Mouse (Mus musculus) heart, postnatal 4 days (tissue): Measurements from ENCODE around the gene Ccdc163. TPM values are rescaled to one million over a fixed set of nuclear protein-coding genes. Genes with fewer than 3 reads are reported as not detected.

Source experiments
- DNase-seq: peaks from one replicate; pipeline ENCODE4 v3.0.0; 2021
- total RNA-seq, 2 experiments: library from RNA; stranded (reverse); gene quantifications; 2 replicates each; pipeline ENCODE4 v1.2.3; 2021

The Ccdc163 gene
- total RNA-seq, 2 experiments from 2014 or later: 10.2 to 10.5 TPM

DNA sequence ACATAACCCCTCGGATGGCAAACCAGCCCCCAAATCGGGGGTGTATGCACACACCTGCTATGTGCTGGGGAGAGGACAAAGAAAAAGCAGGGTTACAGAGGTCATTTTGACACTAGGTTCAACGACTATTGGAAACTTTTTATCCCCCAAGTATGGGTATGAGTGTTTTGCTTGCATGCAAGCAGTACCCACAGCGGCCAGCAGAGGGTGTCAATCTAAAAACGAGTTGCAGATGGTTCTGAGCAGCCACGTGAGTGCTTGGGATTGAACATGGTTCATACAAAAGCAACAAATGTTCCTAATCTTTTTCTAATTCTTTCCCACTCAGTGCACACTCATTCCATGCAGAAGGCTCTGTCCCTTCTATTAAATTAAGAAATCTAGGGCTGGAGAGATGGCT lies 4.5 kb upstream of the Ccdc163 start:
- peak; percentile 87 for DNase-seq

DNA sequence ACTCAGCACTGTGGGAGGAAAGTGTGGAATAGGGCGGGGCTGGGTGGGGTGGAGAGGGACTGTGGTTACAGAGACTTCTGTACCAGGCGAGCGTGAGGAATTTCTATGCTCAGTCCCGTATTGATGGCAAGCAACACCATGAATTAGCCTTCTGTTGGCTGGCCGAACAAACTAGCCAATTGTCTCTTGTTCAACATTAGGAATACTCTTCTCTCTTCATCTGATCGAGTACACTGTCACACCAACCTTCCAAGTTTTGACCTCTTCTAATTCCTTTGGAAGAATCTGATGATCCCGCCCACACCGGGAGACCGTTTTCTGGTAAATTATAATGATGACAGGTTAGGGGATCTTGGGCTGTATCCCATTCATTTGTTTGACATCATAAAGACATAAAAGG lies 643 bp upstream of the Ccdc163 start:
- DNase-seq: no peak

DNA sequence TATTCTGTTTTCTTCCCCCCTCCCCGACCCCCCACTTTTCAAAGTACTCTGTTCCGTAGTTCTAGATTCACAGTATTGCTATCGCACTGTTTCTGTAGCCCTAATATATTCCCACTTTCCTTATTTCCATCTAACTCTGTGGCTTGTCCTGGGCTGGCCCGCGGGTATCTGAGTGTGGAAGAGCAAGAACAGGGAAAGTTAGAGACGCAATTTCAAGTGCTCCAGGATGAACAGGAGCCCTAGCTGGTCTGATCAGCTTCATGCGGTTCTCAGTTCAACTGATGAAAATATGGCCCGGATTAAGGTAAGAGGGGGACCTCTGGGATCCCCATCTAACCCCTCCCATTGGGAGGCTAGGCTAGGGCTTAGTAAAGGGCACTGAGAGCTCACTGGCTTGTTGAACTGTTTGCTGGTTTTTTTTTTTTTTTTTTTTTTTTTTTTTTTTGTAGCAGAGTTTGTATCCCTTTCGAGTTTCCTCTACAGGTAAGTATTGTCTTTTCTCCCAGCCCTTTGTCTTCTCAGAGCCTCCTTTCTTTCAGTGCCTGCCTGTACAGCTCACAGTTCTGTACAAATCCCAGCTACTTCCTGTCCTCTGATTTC lies 582 bp downstream of the Ccdc163 start:
- DNase-seq: no peak

DNA sequence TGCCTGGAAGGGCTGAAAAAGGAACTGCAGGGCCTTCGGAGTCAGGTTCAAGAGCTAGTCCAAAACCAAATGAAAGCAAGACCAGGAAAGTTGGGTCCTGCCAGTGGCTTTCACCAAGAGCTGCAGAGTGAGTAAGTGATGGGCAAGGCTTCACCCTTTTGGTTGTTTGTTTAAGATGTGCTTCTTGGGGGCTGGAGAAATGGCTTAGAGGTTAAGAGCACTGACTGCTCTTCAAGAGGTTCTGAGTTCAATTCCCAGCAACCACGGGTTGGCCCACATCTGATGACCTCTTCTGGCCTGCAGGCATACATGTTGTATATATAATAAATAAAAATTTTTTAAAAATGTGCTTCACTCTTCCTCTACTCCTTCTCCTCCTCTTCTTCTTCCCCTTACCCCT lies 1.8 kb downstream of the Ccdc163 start:
- no peak for DNase-seq

DNA sequence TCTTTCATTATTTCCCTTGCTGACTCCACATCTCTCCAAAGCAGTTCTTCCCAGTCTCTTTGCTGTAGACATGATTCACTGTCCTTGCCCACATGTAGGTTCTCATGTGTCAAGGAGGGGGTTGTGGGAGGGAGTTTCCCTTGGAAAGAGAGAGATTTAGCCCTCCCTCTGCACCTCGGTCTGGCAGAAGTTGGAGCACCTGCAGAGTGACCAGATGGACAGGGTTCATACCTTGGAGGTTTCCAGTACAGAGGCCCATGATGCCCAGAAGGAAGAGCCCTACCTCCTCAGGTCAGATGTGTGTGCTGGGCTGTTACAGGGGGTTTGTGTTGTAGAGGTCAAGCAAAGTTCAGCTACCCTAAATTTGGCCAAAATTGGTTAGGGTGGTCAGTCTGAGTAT lies 4.2 kb downstream of the Ccdc163 start:
- no peak for DNase-seq

DNA sequence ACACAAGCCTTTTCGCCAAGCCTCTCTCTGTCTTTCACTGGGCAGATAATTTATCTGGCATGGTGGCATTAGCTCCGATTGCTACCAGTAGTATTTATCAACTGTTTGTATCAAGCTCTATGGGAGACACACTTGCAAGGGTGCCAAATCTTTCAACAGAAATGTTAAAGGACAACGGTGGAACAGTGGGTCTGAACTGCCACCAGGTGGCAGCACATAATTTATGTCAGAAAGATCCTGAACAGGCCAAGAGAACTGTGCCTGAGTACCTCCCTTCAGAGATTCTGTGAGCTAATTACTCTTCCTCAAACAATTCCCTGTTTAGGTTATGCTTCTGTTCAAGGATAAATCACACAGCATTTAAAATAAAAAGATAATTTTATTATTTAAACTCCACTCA lies 11.1 kb downstream of the Ccdc163 start:
- DNase-seq: peak; percentile 75

DNA sequence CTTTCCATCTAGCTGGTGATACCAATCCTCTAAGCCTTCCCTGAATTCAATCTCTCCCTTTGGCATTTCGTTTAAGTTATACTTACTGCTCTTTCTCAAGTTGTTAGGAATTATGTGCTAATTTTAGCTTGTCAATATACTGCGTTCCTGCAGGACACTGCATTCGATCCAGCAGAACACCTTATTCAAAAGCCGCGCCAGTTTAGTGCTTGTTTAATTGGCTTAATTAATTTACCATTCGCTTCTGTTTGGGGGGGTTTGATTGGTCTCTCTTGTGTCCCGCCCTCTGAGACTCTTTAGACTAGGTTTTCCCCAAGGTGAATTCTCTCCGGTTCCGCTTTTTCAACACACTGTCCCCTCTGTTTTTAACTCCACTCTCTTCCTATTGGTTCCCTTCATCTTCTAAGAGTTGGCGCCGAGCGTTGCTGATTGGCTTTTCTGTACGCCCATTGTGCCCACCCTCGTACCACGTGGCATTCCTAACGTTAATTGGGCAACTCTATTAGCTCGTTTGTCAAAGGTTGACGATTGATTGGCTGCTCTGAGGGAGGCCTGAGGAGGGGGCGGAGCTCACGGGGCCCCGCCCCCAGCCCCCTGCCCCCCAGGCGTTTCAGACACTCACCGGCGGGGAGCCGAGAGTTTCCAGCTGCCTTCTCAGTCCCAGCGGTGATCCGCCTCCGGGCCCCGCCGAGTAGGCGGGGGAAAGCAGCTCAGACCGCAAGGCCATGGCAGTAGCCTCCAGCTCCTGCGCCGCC lies 12.2 kb downstream of the Ccdc163 start, which contains the start of gene Tesk2:
TSS of gene Tesk2 (plus strand) at position 606 of the 755 bp plus-strand sequence.
- peak; percentile 91 for DNase-seq

DNA sequence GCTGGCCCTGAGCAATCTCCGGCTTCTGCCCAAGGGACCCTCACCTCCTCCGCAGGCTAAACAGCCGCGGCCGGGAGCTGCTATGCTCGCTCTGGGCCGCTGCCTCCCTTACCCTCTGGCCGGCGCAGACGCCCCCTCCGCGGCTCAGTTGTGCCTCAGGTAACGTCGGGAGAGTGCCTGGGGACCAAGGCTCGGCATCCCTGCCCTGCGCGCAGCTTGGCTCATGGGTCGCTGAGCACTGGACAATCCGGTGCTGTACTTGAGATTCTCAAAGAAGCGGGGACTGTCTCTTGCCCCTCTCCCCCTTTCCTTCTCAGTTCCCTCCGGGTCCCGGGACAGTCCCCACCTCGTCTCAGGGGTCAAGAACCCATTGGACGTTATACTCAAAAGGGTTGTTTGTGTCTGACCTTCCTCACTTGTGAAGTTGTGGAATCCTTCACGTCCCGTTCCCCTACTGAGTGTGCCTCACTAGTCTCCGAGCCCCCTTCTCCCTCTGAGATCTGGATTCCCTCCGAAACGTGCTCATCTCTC lies 12.9 kb downstream of the Ccdc163 start:
- DNase-seq: no peak

DNA sequence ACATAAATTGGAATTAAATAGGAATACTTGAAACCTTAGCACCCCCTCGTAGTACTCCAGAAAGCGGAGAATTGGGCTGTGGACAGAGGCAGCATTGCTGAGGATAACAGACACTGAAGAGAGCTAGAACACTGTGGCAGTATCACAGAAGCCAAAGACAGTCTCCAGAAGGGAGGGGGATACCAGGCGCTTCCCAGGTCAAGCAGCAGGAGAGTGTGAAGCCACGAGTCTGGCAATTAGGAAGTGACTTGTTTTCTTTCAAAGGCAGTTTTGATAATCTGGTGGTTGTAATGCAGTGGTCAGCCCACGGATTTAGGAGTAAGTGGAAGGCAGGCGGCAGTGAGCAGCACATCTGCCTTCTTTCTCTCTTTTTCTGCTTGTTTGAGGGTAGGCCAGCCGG lies 13.9 kb downstream of the Ccdc163 start:
- DNase-seq: no peak

DNA sequence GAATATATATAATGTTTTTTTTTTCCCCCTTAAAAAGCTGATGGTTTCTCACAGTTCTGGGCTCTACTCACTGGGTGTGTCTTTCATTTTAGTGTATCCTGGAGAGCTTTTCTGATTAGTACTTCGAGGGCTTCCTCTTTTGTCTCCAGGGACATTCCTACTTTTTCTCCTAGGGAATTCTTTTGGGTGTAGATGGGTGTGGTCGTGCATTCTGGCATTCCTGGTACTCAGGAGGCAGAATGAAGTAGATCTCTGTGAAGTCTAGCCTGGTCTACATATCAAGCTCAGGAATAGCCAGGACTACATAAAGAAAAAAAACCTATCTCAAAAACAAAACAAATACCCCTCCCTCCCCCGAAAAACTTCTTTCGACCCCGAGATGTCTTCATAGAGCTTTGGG lies 17.1 kb downstream of the Ccdc163 start:
- no peak for DNase-seq

DNA sequence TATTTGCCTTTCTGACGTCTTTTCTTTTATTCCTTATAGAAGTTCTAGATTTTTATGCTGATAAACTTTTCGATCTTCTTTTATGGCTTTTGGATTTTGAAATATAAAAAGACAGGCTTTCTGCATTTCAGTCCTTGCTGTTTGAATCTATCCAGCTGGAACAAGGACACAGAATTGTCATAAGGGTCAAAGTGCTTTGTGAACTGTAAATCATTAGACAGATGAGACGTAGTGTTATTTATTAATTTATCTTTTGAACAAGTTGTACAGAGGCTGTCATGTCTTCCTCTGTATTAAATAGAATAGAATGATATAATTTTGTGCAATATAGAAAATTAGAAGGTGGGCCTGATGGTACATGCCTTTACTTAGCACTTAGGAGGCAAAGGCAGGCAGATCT lies 19.1 kb downstream of the Ccdc163 start:
- no peak for DNase-seq

DNA sequence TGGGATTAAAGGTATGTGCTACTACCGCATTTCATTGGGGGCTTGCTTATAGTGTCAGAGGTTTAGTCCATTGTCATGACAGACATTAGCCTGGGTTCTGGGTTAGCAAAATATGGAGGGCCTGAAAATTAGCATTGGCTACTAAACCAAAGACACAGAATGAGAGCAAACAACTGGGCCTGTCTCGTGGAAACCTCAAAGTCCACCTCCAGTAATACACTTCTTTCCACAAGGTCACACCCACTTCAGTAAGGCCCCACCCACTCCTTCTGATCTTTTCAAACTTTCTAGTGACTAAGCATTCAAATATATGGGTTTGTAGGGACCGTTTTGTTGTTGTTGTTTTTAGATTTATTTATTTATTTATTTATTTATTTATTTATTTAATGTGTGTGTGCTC lies 21.2 kb downstream of the Ccdc163 start:
- no peak for DNase-seq

DNA sequence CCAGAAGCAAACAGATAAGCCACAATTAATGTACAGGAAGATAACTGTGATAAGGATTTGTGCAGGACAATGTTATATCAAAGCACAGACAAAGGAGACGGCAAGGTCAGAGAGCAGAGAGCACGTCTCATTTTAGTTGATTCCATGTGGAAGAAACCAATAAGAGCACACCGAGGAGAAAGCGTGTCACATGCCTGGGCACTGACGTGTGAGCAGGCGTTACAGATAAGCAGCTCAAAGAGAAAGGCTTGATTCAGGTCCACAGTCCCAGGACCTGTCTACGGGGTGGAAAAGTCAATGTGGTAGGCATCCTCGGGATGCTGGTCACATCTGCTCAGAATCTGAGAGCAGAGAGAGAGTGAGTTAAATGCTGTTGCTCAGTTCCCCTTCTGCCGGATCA lies 22.8 kb downstream of the Ccdc163 start:
- no peak for DNase-seq

DNA sequence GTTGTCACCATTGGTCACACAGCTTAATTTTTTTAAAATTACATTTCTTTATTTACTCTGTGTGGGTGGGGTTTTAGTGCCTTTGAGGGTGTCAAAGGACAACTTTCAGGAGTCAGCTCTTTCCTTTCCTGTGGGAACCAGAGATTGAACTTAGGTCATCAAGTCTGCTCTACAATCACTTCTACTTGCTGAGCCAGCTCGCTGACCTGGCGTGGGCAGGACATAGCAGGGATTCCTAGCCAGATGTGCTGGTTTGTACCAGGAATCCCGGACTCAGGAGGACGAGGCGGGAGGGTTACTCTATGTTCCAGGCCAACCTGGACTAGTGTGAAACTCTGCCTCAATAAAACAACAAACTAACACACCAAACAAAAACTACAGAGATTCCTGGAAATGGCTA lies 24.0 kb downstream of the Ccdc163 start:
- DNase-seq: no peak

DNA sequence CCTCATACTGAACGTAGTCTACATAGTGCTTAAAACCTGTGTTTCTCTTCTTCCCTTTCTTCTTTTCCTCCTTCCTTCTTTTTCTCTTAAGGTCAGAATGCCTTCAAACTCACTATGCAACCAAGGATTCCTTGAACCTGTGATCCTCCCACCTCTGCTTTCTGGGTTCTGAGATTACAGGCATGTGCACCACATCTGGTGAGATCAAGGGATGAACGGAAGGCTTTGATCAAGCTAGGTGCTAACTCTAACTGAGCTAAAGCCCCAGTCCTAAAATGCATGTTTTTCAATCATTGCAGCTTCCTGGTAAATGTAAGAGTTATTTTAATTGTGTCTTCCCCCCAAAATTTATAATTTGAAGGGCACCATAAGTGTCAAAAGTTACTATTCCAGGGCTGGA lies 26.7 kb downstream of the Ccdc163 start:
- no peak for DNase-seq

DNA sequence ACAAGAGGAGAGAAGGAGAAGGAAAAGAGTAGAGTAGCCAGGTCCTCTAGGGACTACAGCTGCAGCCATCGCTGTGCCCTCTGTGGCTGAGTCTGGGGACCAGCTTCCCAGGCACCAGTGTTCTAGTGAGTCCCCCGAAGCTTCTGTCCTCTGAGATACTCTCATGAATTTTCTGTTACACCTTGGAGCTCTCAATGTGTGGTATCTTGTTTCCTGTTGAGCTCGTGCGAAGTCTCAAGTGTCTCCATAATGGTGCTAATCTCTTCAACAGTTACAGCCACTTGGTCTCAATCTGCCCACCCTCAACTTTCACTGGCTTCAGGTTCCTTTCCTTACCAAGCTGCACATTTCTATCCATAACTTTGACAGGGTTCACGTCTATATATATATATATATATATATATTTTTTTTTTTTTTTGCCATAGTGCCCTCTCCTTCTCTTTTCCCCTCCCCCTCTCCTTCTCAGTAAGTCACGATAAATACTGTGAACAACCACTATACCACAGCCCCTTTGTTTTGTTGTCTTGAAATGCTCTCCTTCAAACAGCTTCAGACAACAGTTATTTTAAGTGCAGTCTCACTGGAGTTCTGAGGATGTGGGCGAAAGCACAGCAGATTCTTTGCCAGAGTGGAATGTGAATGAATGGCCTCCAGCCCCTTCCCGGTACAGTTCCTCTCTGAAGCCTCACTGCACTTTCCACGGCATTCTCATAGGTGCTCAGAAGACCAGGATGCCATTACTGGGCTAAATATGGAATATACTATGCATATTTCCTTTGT lies 30.9 kb downstream of the Ccdc163 start:
- DNase-seq: no peak

DNA sequence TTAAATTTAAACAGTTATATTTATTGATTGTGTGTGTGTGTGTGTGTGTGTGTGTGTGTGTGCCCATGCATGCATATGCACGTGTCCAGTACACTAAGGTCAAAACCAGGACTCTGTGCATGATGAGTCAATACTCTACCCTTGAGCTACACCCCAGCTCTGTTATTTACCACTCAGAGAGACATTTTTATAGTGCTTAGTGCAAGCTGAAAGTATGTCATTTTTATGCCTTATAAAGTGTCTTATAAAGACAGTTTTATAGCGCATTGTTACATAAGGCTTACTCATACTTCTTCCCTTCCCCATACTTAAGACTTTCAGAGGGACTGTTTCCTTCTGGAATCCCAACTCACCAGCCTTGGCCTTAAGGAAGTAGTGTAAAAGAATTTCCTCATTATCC lies 41.4 kb downstream of the Ccdc163 start:
- no peak for DNase-seq

DNA sequence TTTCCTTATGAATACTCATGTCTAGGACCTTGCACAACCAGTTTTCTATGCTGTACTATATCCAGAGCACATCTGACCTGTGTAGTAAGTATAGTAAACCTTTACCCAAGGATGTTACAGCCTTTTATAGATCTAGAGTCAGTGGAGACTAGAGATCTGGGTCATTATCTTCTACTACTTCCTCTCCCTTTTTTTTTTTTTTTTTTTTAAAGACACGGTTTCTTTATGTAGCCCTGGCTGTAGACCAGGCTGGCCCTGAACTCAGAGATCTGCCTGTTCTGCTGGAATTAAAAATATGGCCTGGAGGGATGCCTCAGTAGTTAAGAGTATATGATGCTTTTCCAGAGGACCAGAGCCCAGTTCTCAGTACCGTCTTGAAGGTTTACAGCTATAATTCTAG lies 53.6 kb downstream of the Ccdc163 start:
- DNase-seq: no peak

DNA sequence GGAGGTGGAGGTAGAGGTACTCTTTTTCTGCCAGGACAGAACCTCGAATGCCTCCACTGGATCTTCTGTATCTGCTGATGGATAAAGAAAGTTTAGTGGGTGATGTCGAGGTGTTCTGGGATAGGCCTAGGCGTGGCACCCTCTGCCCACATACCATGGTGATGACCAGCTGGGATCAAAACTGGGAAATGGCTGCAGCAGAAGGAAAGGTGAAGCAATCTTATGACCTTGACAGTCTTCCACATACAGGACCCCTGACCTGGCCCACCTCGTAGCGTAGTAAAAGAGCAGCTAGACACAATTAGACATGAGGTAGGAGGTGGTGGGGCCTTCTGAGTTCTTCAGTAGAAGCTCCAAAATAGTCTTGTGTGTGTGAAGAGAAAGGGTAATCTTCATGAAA lies 55.7 kb downstream of the Ccdc163 start:
- no peak for DNase-seq

DNA sequence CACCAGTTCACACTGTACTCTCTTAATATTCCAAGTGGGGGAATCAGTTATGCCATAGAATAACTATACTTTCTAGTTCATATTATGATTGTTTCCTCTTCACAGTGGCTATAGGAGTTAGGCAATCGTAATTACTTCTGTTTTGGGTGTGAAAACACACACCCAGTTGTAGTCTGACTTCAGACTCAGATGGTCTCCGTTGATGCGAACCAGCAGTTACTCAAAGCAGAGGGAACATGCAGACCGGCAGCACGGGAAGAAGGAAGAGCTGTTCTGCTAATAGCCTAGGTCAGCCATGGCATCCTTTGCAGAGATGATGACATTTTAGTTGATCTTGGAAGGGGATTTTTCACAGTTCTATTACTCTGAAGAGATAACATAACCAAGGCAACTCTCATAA lies 60.2 kb downstream of the Ccdc163 start:
- no peak for DNase-seq

DNA sequence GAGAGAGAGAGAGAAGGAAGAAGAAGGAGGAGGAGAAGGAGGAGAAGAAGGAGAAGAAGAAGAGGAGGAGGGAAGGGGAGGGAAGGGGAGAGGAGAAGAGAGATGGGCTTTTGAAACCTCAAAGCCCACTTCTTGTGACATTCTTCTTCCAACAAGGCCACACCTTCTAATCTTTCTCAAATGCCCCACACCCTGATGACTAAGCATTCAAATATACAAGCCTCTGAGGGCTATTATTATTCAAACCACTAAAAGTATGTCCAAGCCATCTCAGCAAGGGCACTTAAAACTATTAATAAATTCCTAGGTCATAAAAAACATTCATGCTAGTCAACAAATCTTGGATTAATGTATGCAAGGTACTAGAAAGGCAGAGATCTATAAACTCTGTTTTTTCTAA lies 60.8 kb downstream of the Ccdc163 start:
- DNase-seq: no peak

DNA sequence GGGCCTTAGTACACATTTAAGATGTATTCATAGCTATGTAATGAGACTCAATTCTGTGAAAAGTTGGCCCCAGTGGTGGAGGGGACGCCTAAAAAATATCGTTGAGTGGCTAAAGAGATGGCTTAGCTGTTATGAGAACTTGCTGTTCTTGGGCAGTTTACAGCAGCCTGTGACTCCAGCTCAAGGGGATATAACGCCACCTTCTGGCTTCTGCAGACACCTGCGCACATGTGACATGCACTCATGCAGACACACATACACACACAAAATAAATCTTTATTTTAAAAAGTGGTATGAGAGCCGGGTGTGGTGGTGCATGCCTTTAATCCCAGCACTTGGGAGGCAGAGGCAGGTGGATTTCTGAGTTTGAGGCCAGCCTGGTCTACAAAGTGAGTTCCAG lies 68.1 kb downstream of the Ccdc163 start:
- no peak for DNase-seq

DNA sequence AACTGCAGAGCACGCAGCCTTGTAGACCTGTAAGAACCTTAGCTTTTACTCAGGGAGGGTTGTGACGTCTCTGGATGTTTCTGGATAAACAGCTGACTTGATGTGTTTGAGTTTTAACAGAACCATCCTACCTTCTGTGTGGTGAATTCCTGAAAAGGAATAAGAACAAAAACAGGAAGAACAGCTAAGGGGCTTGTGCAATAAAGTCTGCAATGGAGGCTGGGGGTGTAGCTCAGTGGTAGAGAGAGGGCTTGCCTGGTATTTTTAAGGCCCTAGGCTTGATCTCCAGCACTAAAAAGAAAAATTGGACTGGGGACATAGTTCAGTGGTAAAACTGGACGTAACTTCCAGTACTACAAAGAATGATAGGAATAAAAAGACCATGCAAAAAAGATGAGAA lies 68.8 kb downstream of the Ccdc163 start:
- no peak for DNase-seq

DNA sequence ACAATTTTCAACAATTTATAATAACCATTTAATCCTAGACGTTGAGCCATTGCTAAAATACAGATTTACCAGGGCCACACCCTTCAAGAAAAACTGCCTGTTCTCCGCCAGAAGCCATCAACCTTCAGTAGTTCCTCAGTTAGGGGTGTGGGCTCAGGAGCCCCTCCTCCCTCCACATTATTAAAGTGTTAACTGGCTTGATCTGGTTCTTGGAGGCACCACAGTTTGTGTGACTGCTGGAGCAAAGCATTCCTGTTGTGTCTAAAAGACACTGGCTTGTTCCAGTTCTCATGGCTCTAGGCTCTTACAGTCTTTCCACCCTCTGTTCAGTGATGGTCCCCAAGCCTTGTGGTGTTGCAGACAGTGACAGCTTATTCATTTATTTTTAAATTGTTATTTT lies 72.2 kb downstream of the Ccdc163 start:
- no peak for DNase-seq
